Mouse (Mus musculus): ENCODE data around the gene Atl3.

GRCm38 (mm10) chr19:7521619-7522018 lies 27.8 kb downstream of the Atl3 start:
- TF ChIP-seq EP300 (IDR thresholded peaks at IDR 0.05; ENCODE audit: low read depth): no peak
- TF ChIP-seq CTCF (IDR thresholded peaks at IDR 0.05; ENCODE audit: low read depth): no peak

Measured in heart, postnatal 0 days (tissue).